In genomic region chr11:24092618-24093017, GRCm38 (mm10) we compare ENCODE assay signal across 14 mouse cellular contexts. TPM values are rescaled to one million over a fixed set of nuclear protein-coding genes. Genes with fewer than 3 reads are reported as not detected.
A peak's percentile ranks its signal among the peaks of the same experiment; 100 is the strongest.
DNase-seq lines count a peak whose midpoint lies in the region; ATAC-seq and TF ChIP-seq lines count a peak whose summit lies in the region.
"Had no signal": no experiment of that assay in that cellular context is flagged by ENCODE, and none has a peak within 500 bp of the region (broad histone marks: within the 10 kb centered on the region; RNA-seq: fewer than 3 reads in every experiment).

No protein-coding gene starts in this region.

- peaks cover 24% of the 10 kb centered on the region for H3K36me3 ChIP-seq in hindbrain, embryonic 14.5 days (replicated peaks; ENCODE audit: control insufficient read depth, insufficient read depth)
- H3K36me3 ChIP-seq in hindbrain, embryonic 11.5 days (ENCODE audit: control insufficient read depth, insufficient read depth, low read length), result no peaks in the 10 kb centered on the region
- H3K36me3 ChIP-seq in E14TG2a.4 (ENCODE audit: insufficient read depth, low read length), result peaks cover 8% of the 10 kb centered on the region; the same call in 1 of the 2 replicates
- H3K36me3 ChIP-seq in forebrain, embryonic 15.5 days, result peaks cover 5% of the 10 kb centered on the region; the same call in 1 of the 2 replicates
- H3K36me3 ChIP-seq in neural tube, embryonic 13.5 days, result peaks cover 24% of the 10 kb centered on the region

- no peak overlapping the region for H3K4me3 ChIP-seq in hindbrain, embryonic 14.5 days (replicated peaks; ENCODE audit: low read length)
- H3K4me3 ChIP-seq in hindbrain, embryonic 11.5 days (ENCODE audit: low read depth, low read length), result no peak overlapping the region
- 0 out of 2 replicates have a peak overlapping the region, but pooled peaks have one; percentile 14 for H3K4me3 ChIP-seq in E14TG2a.4 (replicated peaks; ENCODE audit: low read length)
- no peak overlapping the region for H3K4me3 ChIP-seq in forebrain, embryonic 15.5 days
- H3K4me3 ChIP-seq in neural tube, embryonic 13.5 days, result no peak overlapping the region

- no peak for DNase-seq in hindbrain, embryonic 14.5 days (ENCODE audit: low spot score)
- no peak for DNase-seq in hindbrain, embryonic 11.5 days (ENCODE audit: low spot score)
- no peak for DNase-seq in lung, adult 18-20 months
- no peak for DNase-seq in urinary bladder, postnatal 36 days (ENCODE audit: low spot score in 2 of 2)
- no peak for DNase-seq in adipocyte (ENCODE audit: low spot score)
- DNase-seq: cerebellum, adult 11-12 months; kidney, postnatal 4 days; right cerebral cortex, postnatal 25 days had no signal

- no peak for ATAC-seq in hindbrain, embryonic 14.5 days (ENCODE audit: low FRiP score)
- ATAC-seq in hindbrain, embryonic 11.5 days (ENCODE audit: low FRiP score), result no peak
- ATAC-seq in forebrain, embryonic 15.5 days (replicated peaks), result no peak
- ATAC-seq in neural tube, embryonic 13.5 days (ENCODE audit: low read depth), result no peak

- peaks cover 87% of the 10 kb centered on the region for H3K4me1 ChIP-seq in hindbrain, embryonic 14.5 days (replicated peaks; ENCODE audit: control insufficient read depth, insufficient read depth, low read length)
- H3K4me1 ChIP-seq in hindbrain, embryonic 11.5 days (replicated peaks; ENCODE audit: control insufficient read depth, insufficient read depth, low read length), result peaks cover 4% of the 10 kb centered on the region; the same call in 1 of the 2 replicates
- peaks cover 18% of the 10 kb centered on the region for H3K4me1 ChIP-seq in E14TG2a.4 (replicated peaks; ENCODE audit: low read depth, low read length)
- H3K4me1 ChIP-seq in forebrain, embryonic 15.5 days, result peaks cover 92% of the 10 kb centered on the region
- H3K4me1 ChIP-seq in neural tube, embryonic 13.5 days (replicated peaks), result peaks cover 93% of the 10 kb centered on the region

- H3K27ac ChIP-seq in hindbrain, embryonic 14.5 days, result 0 out of 2 replicates have a peak overlapping the region, but pooled peaks have one; percentile 20
- H3K27ac ChIP-seq in hindbrain, embryonic 11.5 days (ENCODE audit: low read depth, low read length), result no peak overlapping the region
- peak overlapping the region; percentile 82 for H3K27ac ChIP-seq in forebrain, embryonic 15.5 days (replicated peaks)
- 0 out of 2 replicates have a peak overlapping the region, but pooled peaks have one; percentile 34 for H3K27ac ChIP-seq in neural tube, embryonic 13.5 days (replicated peaks)

- H3K4me2 ChIP-seq in hindbrain, embryonic 14.5 days (replicated peaks), result peak overlapping the region; percentile 15
- no peak overlapping the region for H3K4me2 ChIP-seq in hindbrain, embryonic 11.5 days (replicated peaks; ENCODE audit: low read depth, low read length)
- peak overlapping the region; percentile 19 for H3K4me2 ChIP-seq in forebrain, embryonic 15.5 days (replicated peaks)
- H3K4me2 ChIP-seq in neural tube, embryonic 13.5 days, result peak overlapping the region; percentile 3; the same call in 1 of the 2 replicates

- 54% methylated on average over 3 of the region's 3 CpGs for WGBS in hindbrain, embryonic 14.5 days
- 55% methylated on average over 3 of the region's 3 CpGs for WGBS in hindbrain, embryonic 11.5 days
- 50% methylated on average over 3 of the region's 3 CpGs for WGBS in forebrain, embryonic 15.5 days
- WGBS in neural tube, embryonic 13.5 days, result 60% methylated on average over 3 of the region's 3 CpGs

- H3K9ac ChIP-seq in hindbrain, embryonic 14.5 days, result 0 out of 2 replicates have a peak overlapping the region, but pooled peaks have one; percentile 22
- no peak overlapping the region for H3K9ac ChIP-seq in hindbrain, embryonic 11.5 days (ENCODE audit: low read depth, low read length)
- H3K9ac ChIP-seq in forebrain, embryonic 15.5 days (replicated peaks), result peak overlapping the region; percentile 31
- H3K9ac ChIP-seq in neural tube, embryonic 13.5 days, result no peak overlapping the region; the same call in 1 of the 2 replicates

- no peaks in the 10 kb centered on the region for H3K9me3 ChIP-seq in hindbrain, embryonic 14.5 days (ENCODE audit: control insufficient read depth, low read length)
- no peaks in the 10 kb centered on the region for H3K9me3 ChIP-seq in hindbrain, embryonic 11.5 days (ENCODE audit: control insufficient read depth, low read length)
- no peaks in the 10 kb centered on the region for H3K9me3 ChIP-seq in E14TG2a.4 (ENCODE audit: low read length)
- H3K9me3 ChIP-seq in forebrain, embryonic 15.5 days, result no peaks in the 10 kb centered on the region
- H3K9me3 ChIP-seq in neural tube, embryonic 13.5 days, result no peaks in the 10 kb centered on the region

- TF ChIP-seq CTCF in E14TG2a.4 (conservative IDR thresholded peaks at IDR 0.05; ENCODE audit: low read length), result no peak

- no peaks in the 10 kb centered on the region for H3K27me3 ChIP-seq in hindbrain, embryonic 14.5 days (ENCODE audit: control insufficient read depth, insufficient read depth, low read length)
- no peaks in the 10 kb centered on the region for H3K27me3 ChIP-seq in hindbrain, embryonic 11.5 days (ENCODE audit: control insufficient read depth, insufficient read depth, low read length)
- peaks cover 4% of the 10 kb centered on the region; the same call in 1 of the 2 replicates for H3K27me3 ChIP-seq in E14TG2a.4 (ENCODE audit: insufficient read depth, low read length)
- H3K27me3 ChIP-seq in forebrain, embryonic 15.5 days, result no peaks in the 10 kb centered on the region
- H3K27me3 ChIP-seq in neural tube, embryonic 13.5 days, result no peaks in the 10 kb centered on the region

RNA-seq across cellular contexts. Expression of gene Bcl11a, which starts 14.8 kb away (rescaled TPM):
- 106 and 117 TPM in 2 replicates for polyA plus RNA-seq in hindbrain, embryonic 14.5 days (2014; fragmentation: Nextera tagmentation; extraction: Ambion mirVana)
- 66.6 and 71.7 TPM in 2 replicates for polyA plus RNA-seq in hindbrain, embryonic 11.5 days (2014; fragmentation: Nextera tagmentation; extraction: Ambion mirVana)
- polyA plus RNA-seq in forebrain, embryonic 15.5 days (2015; fragmentation: Nextera tagmentation; extraction: Ambion mirVana), result 204 and 215 TPM in 2 replicates
- 125 and 131 TPM in 2 replicates for polyA plus RNA-seq in neural tube, embryonic 13.5 days (2015; fragmentation: Nextera tagmentation; extraction: Ambion mirVana)

RNA-seq across cellular contexts. Expression of gene A830031A19Rik, which starts 17.8 kb away (rescaled TPM):
- not detected in 2 replicates for polyA plus RNA-seq in hindbrain, embryonic 14.5 days (2014; fragmentation: Nextera tagmentation; extraction: Ambion mirVana)
- polyA plus RNA-seq in hindbrain, embryonic 11.5 days (2014; fragmentation: Nextera tagmentation; extraction: Ambion mirVana), result not detected in 2 replicates
- polyA plus RNA-seq in forebrain, embryonic 15.5 days (2015; fragmentation: Nextera tagmentation; extraction: Ambion mirVana), result 0.26 TPM in 1 of 2 replicates, not detected in the other
- polyA plus RNA-seq in neural tube, embryonic 13.5 days (2015; fragmentation: Nextera tagmentation; extraction: Ambion mirVana), result not detected in 2 replicates
- polyA plus RNA-seq: gonadal fat pad, adult 2 months; neural tube, embryonic 11.5 days; testis, adult 2 months had no signal

Comparison
In these comparisons a context has a peak if more than half of its experiments do, and no peak if none do; other contexts are left out.
1. H3K9ac ChIP-seq: peak in hindbrain, embryonic 14.5 days (single experiment) and forebrain, embryonic 15.5 days (single experiment); none in hindbrain, embryonic 11.5 days (single experiment) and neural tube, embryonic 13.5 days (single experiment).